Mouse (Mus musculus): ENCODE data around the gene Fads2.

Fads2 gene

DNA sequence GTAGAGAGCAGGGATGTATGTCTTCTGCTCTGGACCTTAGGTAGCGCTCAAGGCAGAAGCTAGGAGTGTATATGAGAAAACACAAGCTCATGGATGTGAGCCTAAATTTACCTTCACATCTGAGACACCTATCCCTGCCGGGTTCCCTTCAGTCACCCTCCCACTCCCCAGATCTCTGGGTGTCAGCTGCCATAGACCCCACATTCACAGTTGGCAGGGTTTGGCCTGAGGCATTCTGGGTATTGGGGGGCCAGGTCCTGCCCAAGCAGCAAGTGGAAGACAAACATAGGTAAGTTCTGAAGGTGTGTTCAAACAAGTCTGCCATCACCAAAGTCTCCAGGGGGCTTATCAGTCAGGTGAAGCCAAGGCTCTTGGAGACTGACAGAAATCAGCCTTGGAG is 39.9 kb downstream of the Fads2 start:
- DNase-seq (ENCODE audit: low spot score in 2 of 2), result no peak

DNA sequence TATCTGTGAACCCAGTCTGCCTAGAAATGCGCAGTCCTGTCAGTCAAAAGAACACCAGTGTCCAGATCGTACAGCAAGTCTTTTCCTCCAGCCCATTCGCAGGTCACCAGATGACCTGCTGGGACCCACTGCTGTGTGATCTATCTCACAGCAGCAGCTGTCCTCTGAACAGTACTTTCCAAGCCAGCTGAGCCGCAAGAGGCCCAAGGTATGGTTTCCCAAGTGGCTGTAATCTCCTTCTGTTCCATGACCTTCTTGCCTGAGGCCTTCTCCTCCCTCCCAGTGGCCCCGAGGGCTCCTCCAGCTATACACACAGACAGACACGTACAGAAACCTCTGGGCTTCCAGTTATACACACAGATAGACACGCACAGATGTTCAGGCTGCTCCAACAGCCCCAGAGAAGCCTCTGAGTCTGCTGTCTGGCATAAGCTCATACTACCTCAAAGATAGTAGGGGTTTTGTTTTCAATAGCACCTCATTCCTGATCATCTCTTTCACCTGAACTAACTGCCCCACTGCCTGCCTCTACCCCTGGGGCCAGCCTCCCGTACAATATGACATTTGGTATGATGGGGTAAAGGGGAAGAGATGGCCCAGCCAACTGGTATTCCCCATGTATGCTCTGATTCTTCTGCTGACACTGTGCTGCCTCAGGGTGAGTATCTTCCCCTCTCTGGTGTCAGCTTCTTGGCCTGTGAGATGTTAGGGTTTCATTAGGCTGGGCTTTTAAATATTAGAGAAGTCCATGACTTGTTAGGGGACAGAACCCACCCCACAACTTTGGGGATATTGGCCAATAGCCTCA is 40.6 kb downstream of the Fads2 start:
- no peak for DNase-seq (ENCODE audit: low spot score in 2 of 2)

DNA sequence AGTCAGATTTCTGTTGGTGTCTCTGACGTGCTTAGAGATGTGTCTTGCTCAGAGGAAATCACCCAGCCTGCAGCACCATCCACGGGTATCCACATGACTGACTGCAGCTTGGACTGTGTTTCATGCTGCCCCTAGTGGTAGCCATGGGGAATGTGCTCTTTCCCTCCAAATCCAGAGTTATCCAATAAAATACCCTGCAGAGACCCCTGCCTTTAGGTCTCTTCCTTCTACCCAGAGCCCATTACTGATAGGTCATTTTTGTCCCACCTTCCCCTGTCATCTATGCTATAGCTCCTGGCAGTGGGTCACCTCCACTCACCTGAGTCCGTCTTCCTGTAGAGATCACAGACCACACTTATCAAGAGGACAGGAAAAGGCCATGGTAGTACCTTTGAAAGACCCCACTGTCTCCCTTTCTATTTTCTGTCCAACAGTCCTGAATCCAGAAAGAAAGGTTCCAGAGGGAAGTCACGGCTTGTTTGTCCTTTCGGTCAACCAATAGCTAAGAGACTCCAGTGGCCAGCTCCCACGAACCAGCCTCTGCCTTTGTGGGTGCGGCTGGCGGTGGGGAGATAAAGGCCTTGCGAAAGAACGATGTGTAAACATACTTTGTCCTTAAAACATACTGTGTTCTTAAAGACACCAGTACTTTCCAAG is 41.5 kb downstream of the Fads2 start:
- DNase-seq (ENCODE audit: low spot score in 2 of 2), result peak in 1 of 2 experiments; percentile 55

DNA sequence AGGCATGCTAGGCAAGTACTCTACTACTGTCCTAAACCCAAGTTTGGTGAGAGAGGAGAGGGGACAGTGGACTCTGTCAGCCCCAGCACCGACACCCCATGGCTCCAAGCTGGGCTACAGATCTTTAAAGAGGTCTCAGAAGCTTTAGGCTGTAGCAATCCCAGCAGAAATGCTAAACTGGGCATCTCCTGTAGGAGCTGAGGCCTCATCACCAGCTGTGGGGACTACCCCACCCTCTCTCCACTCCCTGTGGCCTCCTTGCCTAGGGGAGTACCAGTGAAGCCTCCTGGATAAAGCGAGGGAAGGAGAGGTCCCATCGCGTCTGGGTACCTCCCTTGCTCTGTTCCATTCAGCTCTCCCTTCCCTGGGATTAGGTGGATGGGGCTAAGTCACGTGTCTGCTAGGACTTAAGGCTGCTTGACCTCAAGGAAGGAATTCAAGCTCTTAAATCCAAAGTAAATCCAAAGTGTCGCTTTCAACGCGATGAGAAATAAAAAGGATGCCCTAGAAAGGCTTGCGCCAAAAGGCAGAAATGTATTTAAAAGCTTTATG is 42.6 kb downstream of the Fads2 start:
- DNase-seq (ENCODE audit: low spot score in 2 of 2), result no peak

DNA sequence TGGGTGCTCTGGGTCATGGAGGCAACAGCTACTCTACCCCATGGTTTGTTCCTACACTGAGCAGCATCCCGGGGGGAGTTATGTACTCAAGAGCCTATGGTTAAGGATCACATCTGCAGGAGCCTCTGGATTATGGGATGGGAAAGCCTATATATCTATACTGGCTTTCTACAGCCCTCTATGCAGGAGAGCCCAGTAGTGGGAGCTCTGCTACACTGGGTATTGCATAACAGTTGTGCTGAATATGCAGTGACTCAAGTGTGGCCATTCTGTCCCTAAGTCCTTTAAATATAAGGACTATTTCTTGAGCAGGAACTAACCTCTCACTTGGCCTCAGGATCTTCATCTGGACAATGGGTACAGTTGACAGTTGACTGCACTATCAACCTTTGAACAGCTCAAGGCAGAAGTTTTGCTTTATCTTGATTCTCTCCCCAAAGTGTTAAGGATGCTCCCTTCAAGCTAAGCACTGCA is 43.2 kb downstream of the Fads2 start:
- no peak for DNase-seq (ENCODE audit: low spot score in 2 of 2)

- DNase-seq (ENCODE audit: low spot score in 2 of 2), result no peak
Observed at GRCm38 (mm10) chr19:10057486-10058351, 43.8 kb downstream of the Fads2 start.

GRCm38 (mm10) chr19:10056686-10057085 is 44.9 kb downstream of the Fads2 start:
- DNase-seq (ENCODE audit: low spot score in 2 of 2), result no peak

DNA sequence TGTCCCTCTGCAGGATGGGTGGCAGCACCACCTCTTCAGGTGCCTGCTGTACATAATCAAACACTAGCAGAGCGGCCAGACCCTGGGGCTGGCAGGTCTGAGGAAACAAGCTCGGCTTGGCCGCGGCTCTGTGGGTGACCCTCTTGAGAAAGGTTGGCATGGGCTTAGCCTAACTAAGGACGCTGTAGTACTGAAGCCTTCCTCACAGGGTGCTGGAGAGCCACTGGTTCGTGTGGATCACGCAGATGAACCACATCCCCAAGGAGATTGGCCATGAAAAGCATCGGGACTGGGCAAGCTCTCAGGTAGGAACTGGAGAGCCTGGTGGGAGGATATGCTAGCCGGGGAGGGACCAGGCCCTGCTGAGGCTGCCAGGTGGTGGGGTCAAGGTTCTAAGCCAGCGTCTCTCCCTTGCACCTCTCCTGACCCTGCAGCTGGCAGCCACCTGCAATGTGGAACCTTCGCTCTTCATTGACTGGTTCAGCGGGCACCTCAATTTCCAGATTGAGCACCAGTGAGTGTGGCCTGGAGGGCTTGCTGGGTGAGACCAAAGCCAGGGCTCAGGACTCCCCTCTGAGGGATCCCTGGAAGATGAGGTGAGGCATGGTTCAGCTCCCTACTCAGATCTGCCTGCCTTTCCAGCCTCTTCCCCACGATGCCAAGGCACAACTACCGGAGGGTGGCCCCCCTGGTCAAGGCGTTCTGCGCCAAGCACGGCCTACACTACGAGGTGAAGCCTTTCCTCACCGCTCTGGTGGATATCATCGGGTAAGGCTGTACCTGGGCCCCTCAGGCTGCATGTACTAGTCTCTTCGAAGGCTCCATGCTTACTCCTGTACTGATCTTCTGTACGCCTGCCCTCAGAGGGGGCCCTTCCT is 45.5 kb downstream of the Fads2 start:
- no peak for DNase-seq (ENCODE audit: low spot score in 2 of 2)

GRCm38 (mm10) chr19:10055261-10055660 is 46.3 kb downstream of the Fads2 start:
- DNase-seq (ENCODE audit: low spot score in 2 of 2), result no peak

GRCm38 (mm10) chr19:10054361-10055075 is 47.0 kb downstream of the Fads2 start:
- no peak for DNase-seq (ENCODE audit: low spot score in 2 of 2)

DNA sequence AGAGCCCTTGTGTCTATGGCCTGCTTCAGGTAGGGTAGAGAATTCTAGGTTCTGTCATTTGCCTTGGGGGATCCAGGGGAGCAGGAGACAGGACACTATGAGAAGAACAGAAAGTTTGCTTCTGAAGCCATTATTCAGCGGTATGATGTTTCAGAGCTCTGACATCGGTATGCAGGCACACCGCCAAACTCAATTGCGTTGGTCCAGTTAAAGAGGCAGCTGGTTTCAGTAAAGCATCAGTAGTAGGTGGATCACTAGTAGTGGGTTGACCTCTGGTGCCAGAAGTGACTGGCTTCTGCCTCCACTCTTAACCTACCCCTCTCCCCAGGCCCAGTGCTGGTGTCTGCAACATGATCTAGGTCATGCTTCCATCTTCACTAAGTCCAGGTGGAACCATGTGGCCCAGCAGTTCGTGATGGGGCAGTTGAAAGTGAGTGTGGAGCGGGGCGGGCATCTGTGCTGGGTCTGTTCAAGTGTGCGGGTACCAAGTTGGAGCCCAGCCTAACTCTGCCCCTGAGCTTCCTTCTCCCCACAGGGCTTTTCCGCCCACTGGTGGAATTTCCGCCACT is 47.8 kb downstream of the Fads2 start:
- DNase-seq (ENCODE audit: low spot score in 2 of 2), result no peak

GRCm38 (mm10) chr19:10052698-10053097 is 48.8 kb downstream of the Fads2 start:
- no peak for DNase-seq (ENCODE audit: low spot score in 2 of 2)

DNA sequence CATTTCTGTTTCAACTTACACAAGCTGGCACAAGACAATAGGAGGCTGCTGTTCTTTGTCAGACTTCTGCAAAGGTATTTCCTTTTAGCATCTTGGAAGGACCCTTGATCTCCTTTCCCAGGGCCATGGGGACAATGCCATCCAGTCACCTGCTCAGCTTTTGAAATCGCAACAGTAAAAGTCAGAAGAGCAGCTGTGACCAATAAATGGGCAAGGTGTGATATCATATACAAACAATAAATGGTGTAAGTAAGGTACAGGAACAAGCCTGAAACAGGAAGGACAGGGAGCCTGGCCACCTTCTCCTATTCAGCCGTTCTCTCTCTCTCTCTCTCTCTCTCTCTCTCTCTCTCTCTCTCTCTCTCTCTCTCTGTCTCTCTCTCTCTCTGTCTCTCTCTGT is 51.1 kb downstream of the Fads2 start:
- no peak for DNase-seq (ENCODE audit: low spot score in 2 of 2)

DNA sequence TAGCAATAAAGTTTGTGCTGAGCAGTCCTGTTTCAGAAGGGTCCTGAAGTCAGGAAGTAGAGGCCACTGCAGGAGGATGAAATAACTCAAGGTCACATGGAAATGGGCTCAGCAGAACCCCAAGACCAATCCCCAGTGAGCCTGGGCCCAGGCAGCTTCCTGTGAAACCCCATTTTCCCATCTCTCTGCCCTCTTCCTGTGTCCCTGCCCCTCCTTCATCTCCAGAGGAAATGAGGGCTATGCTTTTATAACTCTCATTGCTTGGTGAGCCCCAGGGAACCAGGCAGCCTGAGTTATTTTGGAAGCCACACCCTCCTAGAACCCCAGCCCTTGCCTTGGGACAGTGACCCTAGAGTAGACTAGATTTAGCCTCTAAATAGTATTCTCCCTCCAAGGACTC is 52.0 kb downstream of the Fads2 start:
- no peak for DNase-seq (ENCODE audit: low spot score in 2 of 2)

DNA sequence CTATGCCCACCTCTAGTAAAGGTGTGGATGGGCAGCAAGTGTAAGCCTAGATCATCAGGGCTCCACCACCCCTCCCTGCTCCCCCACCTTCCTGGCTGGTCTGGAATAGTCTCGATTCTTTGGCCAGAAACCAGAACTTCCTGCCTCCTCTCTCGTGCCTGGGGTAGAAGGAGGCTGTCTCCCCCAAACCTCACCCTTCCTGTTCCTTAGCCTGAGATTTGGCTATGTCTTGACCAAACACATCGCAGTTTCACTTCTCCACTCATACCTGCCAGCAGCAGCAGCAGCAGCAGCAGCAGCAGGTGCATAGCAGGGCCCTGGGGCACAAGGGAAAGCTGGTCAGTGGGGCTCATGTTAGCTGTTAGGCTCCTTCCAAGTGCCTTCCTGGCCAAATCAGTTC is 54.6 kb downstream of the Fads2 start:
- no peak for DNase-seq (ENCODE audit: low spot score in 2 of 2)

DNA sequence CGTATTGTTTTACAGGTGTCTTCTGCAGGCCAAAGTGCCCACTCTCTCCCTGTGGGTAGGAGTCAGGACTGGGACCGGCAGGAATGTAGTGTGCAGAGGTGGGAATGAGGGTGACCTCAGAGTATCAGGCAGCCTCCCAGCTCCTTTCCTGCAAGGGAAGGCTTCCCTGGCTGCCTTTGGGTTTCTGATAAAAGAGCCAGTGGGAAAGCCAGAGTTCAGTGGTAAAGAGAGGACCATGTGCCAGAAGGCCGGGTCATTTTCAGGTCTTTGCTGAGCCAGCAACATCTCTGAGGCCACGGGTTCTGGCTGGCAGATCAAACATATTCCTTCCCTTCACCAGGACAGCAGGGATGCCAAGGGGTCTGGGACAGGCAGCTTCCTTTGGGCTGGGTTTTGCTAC is 55.2 kb downstream of the Fads2 start:
- DNase-seq (ENCODE audit: low spot score in 2 of 2), result no peak

GRCm38 (mm10) chr19:10045707-10046106 is 55.8 kb downstream of the Fads2 start:
- no peak for DNase-seq (ENCODE audit: low spot score in 2 of 2)

- no peak for DNase-seq (ENCODE audit: low spot score in 2 of 2)
Observed at GRCm38 (mm10) chr19:10043643-10044042, 57.9 kb downstream of the Fads2 start.

DNA sequence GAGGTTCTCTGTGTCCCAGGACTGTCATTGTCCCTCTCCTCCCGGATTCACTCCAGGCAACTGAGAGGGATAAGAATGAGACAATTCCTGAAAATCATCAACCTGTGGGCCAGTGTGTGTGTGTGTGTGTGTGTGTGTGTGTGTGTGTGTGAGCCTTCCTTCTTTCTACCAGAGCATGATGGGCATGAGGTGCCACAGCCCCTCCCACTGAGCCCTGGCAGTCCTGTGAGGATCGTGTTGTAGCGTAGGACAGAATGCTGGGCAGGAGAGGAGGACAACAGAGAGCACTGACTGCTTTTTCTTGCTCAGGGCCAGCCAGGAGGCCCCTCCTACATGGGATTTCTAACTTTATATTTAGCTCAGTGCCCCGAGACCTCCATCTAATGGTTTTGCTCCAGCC is 58.7 kb downstream of the Fads2 start:
- DNase-seq (ENCODE audit: low spot score in 2 of 2), result no peak

GRCm38 (mm10) chr19:10042232-10042631 is 59.3 kb downstream of the Fads2 start:
- DNase-seq (ENCODE audit: low spot score in 2 of 2), result peak in 1 of 2 experiments; percentile 22
